21 mouse cellular contexts compared by ENCODE assay signal in genomic region chr19:42837591-42837990, GRCm38 (mm10). TPM values are rescaled to one million over a fixed set of nuclear protein-coding genes. Genes with fewer than 3 reads are reported as not detected.
A peak's percentile ranks its signal among the peaks of the same experiment; 100 is the strongest.
DNase-seq lines count a peak whose midpoint lies in the region; ATAC-seq and TF ChIP-seq lines count a peak whose summit lies in the region.
"Had no signal": no experiment of that assay in that cellular context is flagged by ENCODE, and none has a peak within 500 bp of the region (broad histone marks: within the 10 kb centered on the region; RNA-seq: fewer than 3 reads in every experiment).

No protein-coding gene starts in this region.

- H3K9me3 ChIP-seq in midbrain, postnatal 0 days (ENCODE audit: low read length): no peaks in the 10 kb centered on the region
- no peaks in the 10 kb centered on the region for H3K9me3 ChIP-seq in midbrain, embryonic 13.5 days
- H3K9me3 ChIP-seq: forebrain, embryonic 15.5 days; heart, embryonic 10.5 days; limb, embryonic 12.5 days; liver, embryonic 13.5 days; neural tube, embryonic 12.5 days had no signal

- H3K27me3 ChIP-seq in midbrain, postnatal 0 days (ENCODE audit: insufficient read depth, low read length): no peaks in the 10 kb centered on the region
- H3K27me3 ChIP-seq in midbrain, embryonic 13.5 days: no peaks in the 10 kb centered on the region
- H3K27me3 ChIP-seq: forebrain, embryonic 15.5 days; limb, embryonic 12.5 days; liver, embryonic 13.5 days; neural tube, embryonic 12.5 days had no signal

- no peak overlapping the region for H3K4me2 ChIP-seq in midbrain, postnatal 0 days (ENCODE audit: low read depth, low read length, poor library complexity, severe bottlenecking)
- H3K4me2 ChIP-seq in midbrain, embryonic 13.5 days (replicated peaks): no peak overlapping the region
- H3K4me2 ChIP-seq: forebrain, embryonic 15.5 days; limb, embryonic 12.5 days; liver, embryonic 13.5 days; neural tube, embryonic 12.5 days had no signal

- TF ChIP-seq CTCF in midbrain, postnatal 0 days (IDR thresholded peaks at IDR 0.05): no peak

- H3K4me1 ChIP-seq in midbrain, postnatal 0 days (ENCODE audit: insufficient read depth, low read length): no peaks in the 10 kb centered on the region
- H3K4me1 ChIP-seq in midbrain, embryonic 13.5 days (replicated peaks): no peaks in the 10 kb centered on the region
- H3K4me1 ChIP-seq: forebrain, embryonic 15.5 days; liver, embryonic 13.5 days; neural tube, embryonic 12.5 days had no signal

- DNase-seq in gastrocnemius, adult 18-20 months (ENCODE audit: low spot score): peak; percentile 10
- no peak for DNase-seq in gastrocnemius, postnatal 4 days (ENCODE audit: low spot score in 2 of 2)
- DNase-seq in midbrain, postnatal 0 days (ENCODE audit: low spot score): peak; percentile 27
- DNase-seq in cerebellum, adult 9-11 months: peak; percentile 16
- DNase-seq in spleen, adult 12 weeks (ENCODE audit: low spot score): no peak
- no peak for DNase-seq in testis, postnatal 10 days (ENCODE audit: low spot score)
- DNase-seq: adrenal gland, postnatal 25 days; heart, postnatal 14 days; kidney, adult 18-20 months; liver, embryonic 13.5 days; lung, postnatal 10 days; thymus, postnatal 14 days had no signal

- WGBS in midbrain, postnatal 0 days: 78% methylated on average over 10 of the region's 10 CpGs
- 90% methylated on average over 10 of the region's 10 CpGs for WGBS in midbrain, embryonic 13.5 days

- ATAC-seq in midbrain, postnatal 0 days (ENCODE audit: low FRiP score): no peak
- ATAC-seq in midbrain, embryonic 13.5 days: no peak
- ATAC-seq: forebrain, embryonic 15.5 days; hindbrain, embryonic 16.5 days had no signal

- H3K4me3 ChIP-seq in midbrain, postnatal 0 days (ENCODE audit: low read depth, low read length): no peak overlapping the region
- no peak overlapping the region for H3K4me3 ChIP-seq in midbrain, embryonic 13.5 days (replicated peaks)
- H3K4me3 ChIP-seq: erythroblast, embryonic 14.5 days; forebrain, embryonic 15.5 days; heart, embryonic 10.5 days; layer of hippocampus, adult 2 months; limb, embryonic 12.5 days; liver, embryonic 13.5 days; neural tube, embryonic 12.5 days had no signal

- no peaks in the 10 kb centered on the region for H3K36me3 ChIP-seq in midbrain, postnatal 0 days (ENCODE audit: insufficient read depth, low read length)
- no peaks in the 10 kb centered on the region for H3K36me3 ChIP-seq in midbrain, embryonic 13.5 days
- H3K36me3 ChIP-seq: forebrain, embryonic 15.5 days; heart, embryonic 10.5 days; limb, embryonic 12.5 days; liver, embryonic 13.5 days; neural tube, embryonic 12.5 days had no signal

- H3K9ac ChIP-seq in midbrain, postnatal 0 days (replicated peaks; ENCODE audit: low read length, poor library complexity, severe bottlenecking): no peak overlapping the region
- H3K9ac ChIP-seq in midbrain, embryonic 13.5 days (replicated peaks): no peak overlapping the region
- H3K9ac ChIP-seq: forebrain, embryonic 15.5 days; limb, embryonic 12.5 days; liver, embryonic 13.5 days; neural tube, embryonic 12.5 days had no signal

- H3K27ac ChIP-seq in midbrain, postnatal 0 days (ENCODE audit: low read depth, low read length): no peak overlapping the region
- H3K27ac ChIP-seq in midbrain, embryonic 13.5 days: no peak overlapping the region
- H3K27ac ChIP-seq: forebrain, embryonic 15.5 days; heart, embryonic 10.5 days; layer of hippocampus, adult 2 months; limb, embryonic 12.5 days; liver, embryonic 13.5 days; neural tube, embryonic 12.5 days; stomach, postnatal 0 days had no signal

RNA-seq across cellular contexts. Expression of gene Hps1, which starts 57.8 kb away (rescaled TPM):
- total RNA-seq in gastrocnemius, adult 18-20 months (2021): under 1 TPM; 0.73 to 0.97 TPM
- 1 to 10 TPM; 7.1 to 8.8 TPM for total RNA-seq in gastrocnemius, postnatal 4 days (2021)
- 11.0 and 19.7 TPM in 2 replicates for total RNA-seq in midbrain, postnatal 0 days (2014; rRNA removed)
- polyA plus RNA-seq in midbrain, postnatal 0 days (2015; fragmentation: Nextera tagmentation; extraction: Ambion mirVana): 11.5 and 11.7 TPM in 2 replicates
- 11.8 and 13.7 TPM in 2 replicates for polyA plus RNA-seq in midbrain, embryonic 13.5 days (2015; fragmentation: Nextera tagmentation; extraction: Ambion mirVana)

Comparison
In these comparisons a context has a peak if more than half of its experiments do, and no peak if none do; other contexts are left out.
1. DNase-seq: peak in gastrocnemius, adult 18-20 months (single experiment), midbrain, postnatal 0 days (single experiment) and cerebellum, adult 9-11 months (single experiment); none in gastrocnemius, postnatal 4 days (0 of 2), spleen, adult 12 weeks (single experiment) and testis, postnatal 10 days (single experiment).